Mouse (Mus musculus) brain, embryonic 14.5 days (tissue): Measurements from ENCODE around the gene Trnau1ap. TPM values are rescaled to one million over a fixed set of nuclear protein-coding genes. Genes with fewer than 3 reads are reported as not detected.

Experiments
- DNase-seq: peaks from one replicate; pipeline ENCODE4 v3.0.0-alpha.2; 2011; ENCODE audit warnings: low read depth
- CTCF ChIP-seq: fragments of 200-500 bp; IDR thresholded peaks from 2 replicates; pipeline ENCODE4 v1.5.1; 2012; ENCODE audit warnings: inconsistent platforms, mild to moderate bottlenecking, moderate library complexity, borderline replicate concordance; ENCODE audit not compliant: insufficient read depth, insufficient read length; ENCODE audit errors: extremely low read depth
- POLR2A ChIP-seq: fragments of 200-500 bp; IDR thresholded peaks from 2 replicates; pipeline ENCODE4 v1.6.1; 2012; ENCODE audit warnings: mild to moderate bottlenecking, inconsistent platforms, borderline replicate concordance; ENCODE audit not compliant: poor library complexity, insufficient read depth, insufficient read length, severe bottlenecking; ENCODE audit errors: extremely low read depth
- polyA plus RNA-seq: library from polyadenylated mRNA; depleted of rRNA; stranded (reverse); fragments of >200 nt; gene quantifications from 2 replicates; pipeline ENCODE4 v1.2.3, GENCODE M21; 2012; rRNA removed

Gene Trnau1ap
- 22.2 and 30.5 TPM in 2 replicates for polyA plus RNA-seq

GRCm38 (mm10) chr4:132329115-132329834 lies at the start of gene Trnau1ap:
TSS of gene Trnau1ap (minus strand) at chr4:132329538.
- DNase-seq = peak; percentile 96
- peak; percentile 69 for TF ChIP-seq POLR2A
- TF ChIP-seq CTCF = no peak

GRCm38 (mm10) chr4:132373820-132374219 lies 44.5 kb upstream of the Trnau1ap start:
- no peak for TF ChIP-seq POLR2A
- TF ChIP-seq CTCF = no peak
- no peak for DNase-seq

GRCm38 (mm10) chr4:132369953-132370750 lies 40.8 kb upstream of the Trnau1ap start:
- TF ChIP-seq CTCF (no peak), POLR2A (no peak)
- no peak for DNase-seq

GRCm38 (mm10) chr4:132367480-132368201 lies 38.3 kb upstream of the Trnau1ap start:
- no peak for DNase-seq
- TF ChIP-seq POLR2A (no peak), CTCF (no peak)

- TF ChIP-seq CTCF (no peak), POLR2A (no peak)
Observed at GRCm38 (mm10) chr4:132365450-132366060, 36.2 kb upstream of the Trnau1ap start.

GRCm38 (mm10) chr4:132363487-132363886 lies 34.1 kb upstream of the Trnau1ap start:
- TF ChIP-seq CTCF (no peak), POLR2A (no peak)
- no peak for DNase-seq

More at GRCm38 (mm10) chr4:132365450-132366060, 36.2 kb upstream of the Trnau1ap start:
- no peak for DNase-seq

GRCm38 (mm10) chr4:132359510-132359909 lies 30.2 kb upstream of the Trnau1ap start:
- TF ChIP-seq POLR2A (no peak), CTCF (no peak)
- DNase-seq = no peak

- no peak for TF ChIP-seq POLR2A
- TF ChIP-seq CTCF = no peak
- DNase-seq = no peak
Observed at GRCm38 (mm10) chr4:132356170-132356569, 26.8 kb upstream of the Trnau1ap start.

GRCm38 (mm10) chr4:132355403-132355802 lies 26.1 kb upstream of the Trnau1ap start:
- no peak for DNase-seq
- TF ChIP-seq POLR2A (no peak), CTCF (no peak)

- no peak for DNase-seq
- TF ChIP-seq POLR2A (no peak), CTCF (no peak)
Observed at GRCm38 (mm10) chr4:132354571-132354970, 25.2 kb upstream of the Trnau1ap start.
